Mouse (Mus musculus) midbrain, embryonic 13.5 days (tissue): ENCODE data around the gene Frmd6. TPM values are rescaled to one million over a fixed set of nuclear protein-coding genes. Genes with fewer than 3 reads are reported as not detected.
A peak's percentile ranks its signal among the peaks of the same experiment; 100 is the strongest.

Experiments used
- ATAC-seq: fragments of 200-750 bp; cut with Nextera tagmentation; 2 replicates; pipeline ENCODE4 v1.8.0; 2017; ENCODE audit warnings: mild to moderate bottlenecking, moderate TSS enrichment, moderate library complexity
- H3K27ac ChIP-seq: fragments of 300-500 bp; sonication (generic); 2 replicates; pipeline ENCODE4 v1.5.1; 2015; ENCODE audit warnings: inconsistent platforms, mild to moderate bottlenecking, moderate library complexity
- H3K27me3 ChIP-seq: fragments of 300-500 bp; sonication (generic); 2 replicates; pipeline ENCODE4 v1.6.1; 2015; ENCODE audit warnings: mild to moderate bottlenecking, inconsistent platforms
- H3K36me3 ChIP-seq: fragments of 300-500 bp; sonication (generic); 2 replicates; pipeline ENCODE4 v1.6.1; 2015; ENCODE audit warnings: mild to moderate bottlenecking, inconsistent platforms
- H3K4me1 ChIP-seq: fragments of 300-500 bp; sonication (generic); replicated peaks from 2 replicates; pipeline ENCODE4 v1.6.1; 2015; ENCODE audit warnings: inconsistent platforms
- H3K4me2 ChIP-seq: fragments of 300-500 bp; sonication (generic); replicated peaks from 2 replicates; pipeline ENCODE4 v1.6.1; 2015; ENCODE audit warnings: moderate library complexity, mild to moderate bottlenecking, inconsistent platforms
- H3K4me3 ChIP-seq: fragments of 300-500 bp; sonication (generic); replicated peaks from 2 replicates; pipeline ENCODE4 v1.5.1; 2015; ENCODE audit warnings: mild to moderate bottlenecking, inconsistent platforms
- H3K9ac ChIP-seq: fragments of 300-500 bp; sonication (generic); replicated peaks from 2 replicates; pipeline ENCODE4 v1.6.1; 2015; ENCODE audit warnings: mild to moderate bottlenecking, inconsistent platforms
- H3K9me3 ChIP-seq: fragments of 300-500 bp; sonication (generic); 2 replicates; pipeline ENCODE4 v1.6.1; 2016; ENCODE audit warnings: mild to moderate bottlenecking, inconsistent platforms
- WGBS: fragments of 180-500 bp; shearing (Covaris S2); methylation state at CpG from one replicate; pipeline ENCODE4 v1.1.7; 2015; 5-methylcytosine and 5-hydroxymethylcytosine counted together
- polyA plus RNA-seq: library from polyadenylated mRNA; unstranded; fragments of >200 nt; fragmentation: Nextera tagmentation; extraction: Ambion mirVana; gene quantifications from 2 replicates; pipeline ENCODE4 v1.2.1, GENCODE M21; 2015

The Frmd6 gene
- polyA plus RNA-seq, 1 experiment from 2014 or later, result 7.7 TPM

DNA sequence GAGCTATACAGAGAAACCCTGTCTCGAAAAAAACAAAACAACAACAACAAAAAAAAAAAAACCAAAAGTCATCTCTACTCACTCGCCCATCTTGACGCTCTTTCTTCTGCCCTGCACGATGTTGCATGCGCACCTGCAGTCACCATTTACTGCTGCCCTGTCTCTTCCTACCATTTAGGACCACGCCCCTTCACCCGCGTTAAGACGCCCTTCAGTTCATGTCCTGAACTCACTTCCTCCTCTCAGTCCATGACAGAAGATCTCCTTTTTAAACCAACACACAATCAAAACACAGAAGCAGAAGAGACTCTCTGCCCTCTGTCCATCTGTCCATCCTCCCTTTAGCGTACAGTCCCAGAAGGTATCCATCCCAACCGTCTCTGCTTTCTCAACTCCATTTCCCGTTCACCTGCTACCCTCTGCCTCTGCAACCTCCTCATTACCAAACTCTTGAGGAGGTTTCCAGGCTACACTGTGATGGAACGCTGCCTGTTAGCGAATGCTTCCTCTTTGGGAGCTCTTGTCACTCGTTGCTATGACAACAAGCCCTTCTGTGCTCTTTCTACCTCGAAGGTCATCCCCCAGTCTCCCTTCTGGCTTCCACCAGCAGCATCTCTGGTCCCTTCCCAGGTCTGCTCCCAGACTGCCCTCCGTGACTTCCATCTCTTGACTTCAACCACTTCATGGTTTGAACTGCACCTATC lies 86.5 kb downstream of the Frmd6 start:
- Histone ChIP-seq H3K4me1 (peaks cover 6% of the 10 kb centered on the region), H3K4me2 (no peak overlapping the region), H3K36me3 (no peaks in the 10 kb centered on the region), H3K9ac (no peak overlapping the region), H3K4me3 (no peak overlapping the region), H3K9me3 (no peaks in the 10 kb centered on the region), H3K27me3 (no peaks in the 10 kb centered on the region), H3K27ac (no peak overlapping the region)
- no peak for ATAC-seq
- WGBS, result 58% methylated on average over 17 of the region's 17 CpGs

GRCm38 (mm10) chr12:70913429-70913828 lies 88.1 kb downstream of the Frmd6 start:
- ATAC-seq, result no peak
- no peaks in the 10 kb centered on the region for H3K27me3 ChIP-seq
- no peak overlapping the region for H3K4me3 ChIP-seq
- no peaks in the 10 kb centered on the region for H3K36me3 ChIP-seq
- H3K4me2 ChIP-seq, result no peak overlapping the region
- H3K27ac ChIP-seq, result no peak overlapping the region
- 62% methylated on average over 3 of the region's 3 CpGs for WGBS
- H3K4me1 ChIP-seq, result peaks cover 6% of the 10 kb centered on the region
- no peak overlapping the region for H3K9ac ChIP-seq
- H3K9me3 ChIP-seq, result no peaks in the 10 kb centered on the region

DNA sequence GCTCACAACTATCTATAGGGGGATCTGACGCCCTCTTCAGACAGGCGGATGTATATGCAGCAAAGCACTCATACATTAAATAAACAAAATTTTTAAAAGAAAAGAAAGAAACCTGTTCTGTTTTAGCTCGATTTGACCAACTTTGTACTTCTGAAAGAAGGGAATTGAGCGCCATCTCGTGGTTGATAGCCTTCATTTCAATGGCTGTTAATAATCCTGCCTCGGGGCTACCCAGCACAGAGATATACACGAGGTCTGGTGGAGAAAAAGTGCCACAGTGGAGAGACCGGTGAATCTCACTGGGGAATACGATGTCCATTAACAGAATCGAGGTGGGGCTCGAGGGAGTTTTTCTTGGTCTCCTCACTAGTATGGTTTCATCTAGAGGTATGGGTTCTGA lies 89.1 kb downstream of the Frmd6 start:
- no peaks in the 10 kb centered on the region for H3K36me3 ChIP-seq
- ATAC-seq, result no peak

DNA sequence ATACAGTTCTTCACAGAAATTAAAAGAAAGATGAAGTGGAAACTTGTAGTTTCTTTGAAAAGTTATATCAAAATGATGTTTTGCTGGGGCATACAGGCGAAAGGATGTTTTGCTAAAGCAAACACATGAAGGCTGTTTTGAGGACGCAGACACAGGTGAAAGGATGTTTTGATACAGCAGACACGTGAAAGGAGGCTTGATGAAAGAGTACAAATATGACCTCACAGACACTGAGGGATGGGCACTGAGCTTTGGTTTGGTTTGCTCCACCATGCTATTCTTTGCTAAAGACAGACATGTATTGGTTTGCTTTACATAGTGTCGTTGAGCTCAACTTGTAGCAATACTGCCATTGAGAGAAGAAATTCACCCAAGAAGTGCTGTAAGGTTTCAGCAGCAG lies 104.5 kb downstream of the Frmd6 start:
- WGBS, result 94% methylated on average over 4 of the region's 4 CpGs
- Histone ChIP-seq H3K9ac (no peak overlapping the region), H3K27me3 (no peaks in the 10 kb centered on the region), H3K27ac (no peak overlapping the region), H3K36me3 (no peaks in the 10 kb centered on the region), H3K4me3 (no peak overlapping the region), H3K4me2 (no peak overlapping the region), H3K4me1 (no peaks in the 10 kb centered on the region), H3K9me3 (no peaks in the 10 kb centered on the region)
- ATAC-seq, result no peak

More for the DNA sequence above, 89.1 kb downstream of the Frmd6 start:
- no peaks in the 10 kb centered on the region for H3K9me3 ChIP-seq
- no peaks in the 10 kb centered on the region for H3K27me3 ChIP-seq
- no peak overlapping the region for H3K4me2 ChIP-seq
- H3K4me1 ChIP-seq, result peaks cover 6% of the 10 kb centered on the region
- 57% methylated on average over 11 of the region's 11 CpGs for WGBS
- no peak overlapping the region for H3K27ac ChIP-seq
- H3K4me3 ChIP-seq, result no peak overlapping the region
- no peak overlapping the region for H3K9ac ChIP-seq

DNA sequence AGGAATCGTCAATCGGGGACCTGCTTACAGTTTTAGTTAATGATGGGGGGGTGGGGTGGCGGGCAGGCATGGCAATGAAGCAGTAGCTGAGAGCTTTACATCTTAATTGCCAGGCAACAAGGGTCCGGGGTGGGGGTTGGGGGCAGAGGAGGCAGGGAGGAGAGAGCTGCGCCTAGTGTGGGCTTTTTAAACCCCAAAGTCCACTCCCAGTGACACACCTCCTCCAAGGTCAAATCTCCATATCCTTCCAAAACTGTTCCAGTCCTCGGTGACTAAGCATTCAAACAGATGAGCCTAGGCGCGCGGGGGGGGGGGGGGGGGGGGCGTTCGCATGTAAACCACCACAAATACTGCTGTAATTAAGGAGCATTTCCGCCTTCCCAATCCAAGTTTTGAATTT lies 111.8 kb downstream of the Frmd6 start:
- ATAC-seq, result peak; percentile 52
- WGBS, result 18% methylated on average over 12 of the region's 12 CpGs
- peak overlapping the region; percentile 78 for H3K4me2 ChIP-seq

DNA sequence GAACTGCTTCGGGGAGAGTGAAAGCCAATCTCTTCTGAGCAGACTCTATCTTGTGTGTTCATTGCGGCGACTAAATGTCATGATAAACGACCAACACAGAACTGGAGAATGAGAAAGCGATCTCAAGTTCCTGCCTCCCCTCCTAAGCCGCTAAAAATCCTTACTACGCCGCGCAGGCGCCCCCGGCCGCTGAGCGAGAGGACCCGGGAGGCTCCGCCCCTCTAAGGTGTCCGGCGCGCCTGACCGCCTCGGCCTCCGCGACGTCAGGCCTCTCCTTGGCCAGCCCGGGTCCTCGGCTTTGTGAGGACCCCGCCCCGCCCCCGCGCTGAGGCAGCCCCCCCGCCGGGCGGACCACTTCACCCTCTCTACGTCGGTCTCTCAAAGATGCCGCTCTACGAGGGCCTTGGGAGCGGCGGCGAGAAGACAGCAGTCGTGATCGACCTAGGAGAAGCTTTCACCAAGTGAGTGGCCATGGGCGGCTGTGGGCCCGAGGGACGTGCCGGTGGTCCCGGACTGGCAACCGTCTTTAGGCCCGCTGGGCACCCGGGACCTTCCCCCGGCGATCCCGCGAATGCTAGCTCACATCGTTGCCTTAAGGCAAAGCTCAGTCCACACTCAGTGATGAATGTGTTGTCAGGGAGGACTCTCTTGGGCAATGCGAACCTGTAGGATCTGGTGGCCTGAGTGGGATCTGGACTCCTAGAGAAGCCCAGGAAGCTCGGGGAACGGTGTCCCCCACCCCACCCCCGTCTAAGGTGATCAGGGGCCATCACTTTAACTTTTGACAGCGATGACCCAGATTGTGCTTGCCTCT lies 112.5 kb downstream of the Frmd6 start, which contains the start of gene Actr10:
Actr10 (plus strand) TSS at position 287 of the 814 bp plus-strand sequence.
- peak within 1 kb of the TSS; percentile 92 for H3K4me3 ChIP-seq
- peaks cover 13% of the 10 kb centered on the region for H3K4me1 ChIP-seq
- H3K4me2 ChIP-seq, result peak within 1 kb of the TSS; percentile 78
- ATAC-seq, result peak; percentile 97
- under 1% methylated on average over 57 of the region's 59 CpGs for WGBS
- H3K36me3 ChIP-seq, result peaks cover 13% of the 10 kb centered on the region
- H3K27ac ChIP-seq, result peak within 1 kb of the TSS; percentile 87
- H3K9me3 ChIP-seq, result no peaks in the 10 kb centered on the region
- H3K27me3 ChIP-seq, result no peaks in the 10 kb centered on the region
- peak within 1 kb of the TSS; percentile 95 for H3K9ac ChIP-seq

More for the DNA sequence above, 111.8 kb downstream of the Frmd6 start:
- Histone ChIP-seq H3K27me3 (no peaks in the 10 kb centered on the region), H3K27ac (peak overlapping the region; percentile 87), H3K36me3 (peaks cover 7% of the 10 kb centered on the region), H3K4me3 (peak overlapping the region; percentile 92), H3K9me3 (no peaks in the 10 kb centered on the region), H3K4me1 (peaks cover 13% of the 10 kb centered on the region), H3K9ac (peak overlapping the region; percentile 95)

DNA sequence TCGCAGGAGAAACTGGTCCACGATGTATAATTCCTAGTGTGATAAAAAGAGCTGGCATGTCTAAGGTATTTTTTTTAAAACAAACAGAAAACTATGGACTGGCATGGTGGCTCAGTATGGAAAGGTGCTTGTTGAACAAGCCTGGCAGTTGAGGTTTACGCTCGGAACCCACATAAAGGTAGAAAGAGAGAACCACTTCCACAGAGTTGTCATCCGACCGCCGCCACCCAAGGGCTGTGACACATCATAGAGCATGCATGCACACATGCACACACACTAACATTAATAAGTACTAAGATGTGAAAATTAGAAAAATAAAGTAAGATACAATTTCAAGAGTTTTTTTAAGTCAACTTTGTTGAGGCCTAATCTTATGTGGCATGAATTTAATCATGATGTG lies 115.5 kb downstream of the Frmd6 start:
- Histone ChIP-seq H3K27ac (no peak overlapping the region), H3K4me2 (no peak overlapping the region), H3K4me3 (no peak overlapping the region), H3K36me3 (peaks cover 30% of the 10 kb centered on the region), H3K4me1 (peaks cover 13% of the 10 kb centered on the region), H3K27me3 (no peaks in the 10 kb centered on the region), H3K9ac (no peak overlapping the region), H3K9me3 (no peaks in the 10 kb centered on the region)
- ATAC-seq, result no peak
- WGBS, result 97% methylated on average over 7 of the region's 7 CpGs

DNA sequence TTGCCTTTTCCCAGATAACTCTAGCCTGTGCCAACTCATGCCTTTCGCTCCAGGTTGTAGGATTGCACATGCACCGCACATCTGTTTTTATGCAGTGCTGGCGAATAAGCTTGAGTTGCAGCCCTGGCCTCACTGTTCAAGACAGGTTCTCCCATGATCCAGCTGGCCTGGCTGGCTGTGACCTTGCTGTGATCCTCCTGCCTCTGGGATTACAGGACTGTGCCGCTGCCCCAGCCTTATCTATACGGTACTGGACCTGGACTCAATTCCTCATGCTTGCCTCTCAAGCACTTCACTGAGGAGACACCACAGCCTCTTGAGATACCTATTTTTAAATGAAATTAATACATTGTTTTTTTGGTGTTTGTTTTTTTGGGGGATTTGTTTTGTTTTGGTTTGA lies 118.9 kb downstream of the Frmd6 start:
- H3K9me3 ChIP-seq, result no peaks in the 10 kb centered on the region
- H3K4me1 ChIP-seq, result peaks cover 6% of the 10 kb centered on the region; the same call in 1 of the 2 replicates
- no peaks in the 10 kb centered on the region for H3K27me3 ChIP-seq
- WGBS, result 97% methylated on average over 5 of the region's 5 CpGs
- no peak overlapping the region for H3K27ac ChIP-seq
- peaks cover 55% of the 10 kb centered on the region for H3K36me3 ChIP-seq
- H3K4me2 ChIP-seq, result no peak overlapping the region
- ATAC-seq, result no peak
- no peak overlapping the region for H3K4me3 ChIP-seq
- H3K9ac ChIP-seq, result no peak overlapping the region

- no peak overlapping the region for H3K27ac ChIP-seq
- WGBS, result 94% methylated on average over 10 of the region's 10 CpGs
- H3K4me3 ChIP-seq, result no peak overlapping the region
- H3K4me1 ChIP-seq, result no peaks in the 10 kb centered on the region
- H3K9ac ChIP-seq, result no peak overlapping the region
- no peaks in the 10 kb centered on the region for H3K9me3 ChIP-seq
- H3K36me3 ChIP-seq, result peaks cover 62% of the 10 kb centered on the region
- no peak overlapping the region for H3K4me2 ChIP-seq
- no peak for ATAC-seq
- H3K27me3 ChIP-seq, result no peaks in the 10 kb centered on the region
Observed at GRCm38 (mm10) chr12:70946585-70947256, 121.4 kb downstream of the Frmd6 start.

Other genes with a start within 250 kb of the Frmd6 start
- 225 and 226 TPM in 2 replicates for gene Actr10, start 112.3 kb downstream of the Frmd6 start, polyA plus RNA-seq
- gene Psma3, start 149.1 kb downstream of the Frmd6 start, polyA plus RNA-seq, result 617 and 632 TPM in 2 replicates
- gene Arid4a, start 190.5 kb downstream of the Frmd6 start, polyA plus RNA-seq, result 46.3 and 46.8 TPM in 2 replicates